Mouse (Mus musculus) cortical plate, adult 2 months (tissue): ENCODE data around the gene Eif3j1. TPM values are rescaled to one million over a fixed set of nuclear protein-coding genes. Genes with fewer than 3 reads are reported as not detected.
A peak's percentile ranks its signal among the peaks of the same experiment; 100 is the strongest.

ENCODE experiments used
- H3K27ac ChIP-seq: fragments of 200-500 bp; 2 replicates; pipeline ENCODE4 v1.5.1; 2012; ENCODE audit warnings: low read length, control low read depth, inconsistent platforms; ENCODE audit not compliant: insufficient read depth
- H3K4me1 ChIP-seq: fragments of 200-500 bp; 2 replicates; pipeline ENCODE4 v1.6.1; 2011; ENCODE audit warnings: low read length; ENCODE audit not compliant: control insufficient read depth, insufficient read depth
- H3K4me3 ChIP-seq: fragments of 200-500 bp; 2 replicates; pipeline ENCODE4 v1.5.1; 2011; ENCODE audit warnings: mild to moderate bottlenecking, low read length, control low read depth; ENCODE audit not compliant: insufficient read depth
- CTCF ChIP-seq: fragments of 200-500 bp; IDR thresholded peaks from 2 replicates; pipeline ENCODE4 v1.5.1; 2011; ENCODE audit warnings: mild to moderate bottlenecking, control low read depth, low read length; ENCODE audit not compliant: insufficient read depth; ENCODE audit errors: extremely low read depth
- POLR2A ChIP-seq: fragments of 200-500 bp; IDR thresholded peaks from 2 replicates; pipeline ENCODE4 v1.6.1; 2011; ENCODE audit warnings: mild to moderate bottlenecking, low read length, control low read depth; ENCODE audit not compliant: insufficient read depth; ENCODE audit errors: extremely low read depth
- polyA plus RNA-seq: library from polyadenylated mRNA; depleted of rRNA; stranded (reverse); fragments of >200 nt; gene quantifications from 2 replicates; pipeline ENCODE4 v1.2.3, GENCODE M21; 2012; rRNA removed

The Eif3j1 gene
- polyA plus RNA-seq, 1 experiment, result 18.1 TPM

DNA sequence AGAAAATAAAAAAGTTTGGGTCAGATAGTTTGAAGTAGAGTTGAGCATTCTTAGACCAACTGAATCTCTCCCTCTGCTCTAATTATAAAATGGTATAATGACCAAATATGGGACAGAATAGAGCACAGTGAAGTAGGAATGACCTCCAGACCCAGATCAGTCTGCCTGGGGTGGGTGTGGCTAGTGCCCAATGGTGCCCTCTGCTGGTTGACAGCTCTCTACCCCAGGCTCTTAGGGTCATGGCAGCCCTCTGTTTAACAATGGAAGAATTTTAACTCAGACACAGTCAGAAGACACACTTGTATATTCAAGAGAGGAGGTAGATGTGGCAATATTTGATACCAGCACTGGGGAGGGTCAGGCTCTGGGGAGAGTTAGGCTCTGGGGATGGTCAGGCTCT lies 73.7 kb downstream of the Eif3j1 start:
- H3K4me1 ChIP-seq, result no peaks in the 10 kb centered on the region
- H3K4me3 ChIP-seq, result no peak overlapping the region
- TF ChIP-seq CTCF (peak; percentile 21; the same call in 1 of the 2 replicates), POLR2A (no peak)
- H3K27ac ChIP-seq, result no peak overlapping the region

Other genes with a start within 250 kb of the Eif3j1 start
- gene Frmd5, start 221.5 kb upstream of the Eif3j1 start, polyA plus RNA-seq, result 47.8 and 54.0 TPM in 2 replicates
- 36.9 and 37.9 TPM in 2 replicates for gene Casc4, start 161.6 kb upstream of the Eif3j1 start, polyA plus RNA-seq
- gene Ctdspl2, start 72.5 kb upstream of the Eif3j1 start, polyA plus RNA-seq, result 14.7 and 14.8 TPM in 2 replicates
- 0.27 and 0.51 TPM in 2 replicates for gene Mageb3, start 72.5 kb upstream of the Eif3j1 start, polyA plus RNA-seq
- gene Spg11, start 89.8 kb downstream of the Eif3j1 start, polyA plus RNA-seq, result 9.7 and 9.8 TPM in 2 replicates
- 188 and 212 TPM in 2 replicates for gene B2m, start 119.1 kb downstream of the Eif3j1 start, polyA plus RNA-seq
- 0.11 TPM in 1 of 2 replicates, not detected in the other for gene Trim69, start 132.2 kb downstream of the Eif3j1 start, polyA plus RNA-seq
- 0.08 TPM in 1 of 2 replicates, not detected in the other for gene Patl2, start 157.6 kb downstream of the Eif3j1 start, polyA plus RNA-seq
- not detected in 2 replicates for gene Terb2, start 157.7 kb downstream of the Eif3j1 start, polyA plus RNA-seq
- gene Sord, start 206.2 kb downstream of the Eif3j1 start, polyA plus RNA-seq, result 19.8 and 21.2 TPM in 2 replicates